Comparison of ENCODE assay signal across 13 mouse cellular contexts in genomic region chr2:58486441-58487278, GRCm38 (mm10). TPM values are rescaled to one million over a fixed set of nuclear protein-coding genes. Genes with fewer than 3 reads are reported as not detected.
DNase-seq lines count a peak whose midpoint lies in the region; ATAC-seq and TF ChIP-seq lines count a peak whose summit lies in the region.
"Had no signal": no experiment of that assay in that cellular context is flagged by ENCODE, and none has a peak within 500 bp of the region (broad histone marks: within the 10 kb centered on the region; RNA-seq: fewer than 3 reads in every experiment).

No protein-coding gene starts in this region.

- no peak for DNase-seq in heart, postnatal 0 days (ENCODE audit: low spot score)
- DNase-seq in heart, postnatal 4 days, result no peak
- DNase-seq in ZHBTc4 (ENCODE audit: low read depth, low spot score), result peak; percentile 29
- DNase-seq in forebrain, embryonic 14.5 days (ENCODE audit: low spot score), result peak; percentile 20
- peak; percentile 47 for DNase-seq in lung, postnatal 25 days (ENCODE audit: low spot score)
- no peak for DNase-seq in urinary bladder, adult 18-20 months (ENCODE audit: low spot score in 2 of 2)
- no peak for DNase-seq in gastrocnemius, postnatal 25 days
- DNase-seq: heart, postnatal 10 days; right cerebral cortex, adult 18-20 months; thymus, postnatal 14 days had no signal

- no peaks in the 10 kb centered on the region for H3K9me3 ChIP-seq in heart, postnatal 0 days (replicated peaks; ENCODE audit: control insufficient read depth, low read length)
- no peaks in the 10 kb centered on the region for H3K9me3 ChIP-seq in forebrain, embryonic 14.5 days (replicated peaks; ENCODE audit: control insufficient read depth, low read length)
- no peaks in the 10 kb centered on the region for H3K9me3 ChIP-seq in intestine, embryonic 15.5 days

- H3K27ac ChIP-seq in heart, postnatal 0 days (ENCODE audit: low read depth), result peak overlapping the region; percentile 47; the same call in 1 of the 2 replicates
- no peak overlapping the region for H3K27ac ChIP-seq in forebrain, embryonic 14.5 days (ENCODE audit: low read depth, low read length)
- H3K27ac ChIP-seq in intestine, embryonic 15.5 days, result no peak overlapping the region

- H3K4me1 ChIP-seq in heart, postnatal 0 days (ENCODE audit: control insufficient read depth, insufficient read depth), result peaks cover 57% of the 10 kb centered on the region
- peaks cover 25% of the 10 kb centered on the region for H3K4me1 ChIP-seq in forebrain, embryonic 14.5 days (ENCODE audit: control insufficient read depth, insufficient read depth, low read length)
- H3K4me1 ChIP-seq in intestine, embryonic 15.5 days (replicated peaks), result peaks cover 27% of the 10 kb centered on the region

- no peak for ATAC-seq in heart, postnatal 0 days (ENCODE audit: insufficient read depth, low read depth)
- ATAC-seq in forebrain, embryonic 14.5 days, result 0 out of 2 replicates have a peak, but pooled peaks have one; percentile 22
- ATAC-seq in intestine, embryonic 15.5 days, result no peak

- H3K9ac ChIP-seq in heart, postnatal 0 days (replicated peaks; ENCODE audit: low read depth, low read length), result no peak overlapping the region
- no peak overlapping the region for H3K9ac ChIP-seq in forebrain, embryonic 14.5 days (ENCODE audit: low read length)
- H3K9ac ChIP-seq in intestine, embryonic 15.5 days, result no peak overlapping the region

- H3K4me2 ChIP-seq in heart, postnatal 0 days (ENCODE audit: low read depth, low read length), result no peak overlapping the region
- H3K4me2 ChIP-seq in forebrain, embryonic 14.5 days (ENCODE audit: low read length), result no peak overlapping the region
- no peak overlapping the region for H3K4me2 ChIP-seq in intestine, embryonic 15.5 days (replicated peaks)

- H3K4me3 ChIP-seq in heart, postnatal 0 days (ENCODE audit: low read depth, low read length), result no peak overlapping the region
- no peak overlapping the region for H3K4me3 ChIP-seq in forebrain, embryonic 14.5 days (ENCODE audit: low read depth, low read length)
- H3K4me3 ChIP-seq in intestine, embryonic 15.5 days (replicated peaks), result no peak overlapping the region

- H3K36me3 ChIP-seq in heart, postnatal 0 days (replicated peaks; ENCODE audit: control insufficient read depth, insufficient read depth, low read length), result 0 out of 2 replicates have a peak, but pooled peaks cover 3% of the 10 kb centered on the region
- no peaks in the 10 kb centered on the region for H3K36me3 ChIP-seq in forebrain, embryonic 14.5 days (ENCODE audit: control insufficient read depth, insufficient read depth, low read length)
- no peaks in the 10 kb centered on the region for H3K36me3 ChIP-seq in intestine, embryonic 15.5 days

- WGBS in heart, postnatal 0 days, result 71% methylated on average over 14 of the region's 14 CpGs
- 37% methylated on average over 14 of the region's 14 CpGs for WGBS in forebrain, embryonic 14.5 days
- 63% methylated on average over 13 of the region's 14 CpGs for WGBS in intestine, embryonic 15.5 days

- TF ChIP-seq EP300 in heart, postnatal 0 days (IDR thresholded peaks at IDR 0.05; ENCODE audit: low read depth), result no peak

- TF ChIP-seq CTCF in heart, postnatal 0 days (IDR thresholded peaks at IDR 0.05; ENCODE audit: low read depth), result no peak

- no peaks in the 10 kb centered on the region for H3K27me3 ChIP-seq in heart, postnatal 0 days (ENCODE audit: control insufficient read depth, insufficient read depth, low read length)
- no peaks in the 10 kb centered on the region for H3K27me3 ChIP-seq in forebrain, embryonic 14.5 days (replicated peaks; ENCODE audit: control insufficient read depth, insufficient read depth, low read length)
- no peaks in the 10 kb centered on the region for H3K27me3 ChIP-seq in intestine, embryonic 15.5 days (replicated peaks)

RNA-seq across cellular contexts. Expression of gene Gm17409, which starts 16.7 kb away (rescaled TPM):
- not detected in 2 replicates for total RNA-seq in heart, postnatal 0 days (2014; rRNA removed; ENCODE audit: low replicate concordance)
- polyA plus RNA-seq in heart, postnatal 0 days (2015; fragmentation: Nextera tagmentation; extraction: Ambion mirVana), result not detected in 2 replicates
- not detected for total RNA-seq in heart, postnatal 4 days (2021)
- not detected in 2 replicates for polyA plus RNA-seq in forebrain, embryonic 14.5 days (2014; fragmentation: Nextera tagmentation; extraction: Ambion mirVana)
- not detected for total RNA-seq in gastrocnemius, postnatal 25 days (2021)
- not detected in 2 replicates for polyA plus RNA-seq in intestine, embryonic 15.5 days (2015; fragmentation: Nextera tagmentation; extraction: Ambion mirVana)
- total RNA-seq: adrenal gland, postnatal 4 days; heart, postnatal 10 days; left cerebral cortex, adult 18-20 months had no signal

Comparison
In these comparisons a context has a peak if more than half of its experiments do, and no peak if none do; other contexts are left out.
1. DNase-seq: peak in ZHBTc4 (single experiment), forebrain, embryonic 14.5 days (single experiment) and lung, postnatal 25 days (single experiment); none in heart, postnatal 0 days (single experiment), heart, postnatal 4 days (single experiment), urinary bladder, adult 18-20 months (0 of 2) and gastrocnemius, postnatal 25 days (single experiment).